Mouse (Mus musculus) forebrain, embryonic 15.5 days (tissue): ENCODE measurements around the gene Mtfr2. TPM values are rescaled to one million over a fixed set of nuclear protein-coding genes. Genes with fewer than 3 reads are reported as not detected.
A peak's percentile ranks its signal among the peaks of the same experiment; 100 is the strongest.

Source experiments
- ATAC-seq: fragments of 200-750 bp; cut with Nextera tagmentation; replicated peaks from 2 replicates; pipeline ENCODE4 v1.8.0; 2017; ENCODE audit warnings: mild to moderate bottlenecking, moderate TSS enrichment, moderate library complexity
- H3K27ac ChIP-seq: fragments of 300-500 bp; sonication (generic); replicated peaks from 2 replicates; pipeline ENCODE4 v1.5.1; 2015; ENCODE audit warnings: mild to moderate bottlenecking, inconsistent platforms
- H3K27me3 ChIP-seq: fragments of 300-500 bp; sonication (generic); 2 replicates; pipeline ENCODE4 v1.6.1; 2015; ENCODE audit warnings: inconsistent platforms
- H3K36me3 ChIP-seq: fragments of 300-500 bp; sonication (generic); 2 replicates; pipeline ENCODE4 v1.6.1; 2015; ENCODE audit warnings: mild to moderate bottlenecking, inconsistent platforms
- H3K4me1 ChIP-seq: fragments of 300-500 bp; sonication (generic); 2 replicates; pipeline ENCODE4 v1.6.1; 2015; ENCODE audit warnings: inconsistent platforms
- H3K4me2 ChIP-seq: fragments of 300-500 bp; sonication (generic); replicated peaks from 2 replicates; pipeline ENCODE4 v1.6.1; 2015; ENCODE audit warnings: mild to moderate bottlenecking, inconsistent platforms
- H3K4me3 ChIP-seq: fragments of 300-500 bp; sonication (generic); 2 replicates; pipeline ENCODE4 v1.5.1; 2015; ENCODE audit warnings: mild to moderate bottlenecking, inconsistent platforms
- H3K9ac ChIP-seq: fragments of 300-500 bp; sonication (generic); replicated peaks from 2 replicates; pipeline ENCODE4 v1.6.1; 2015; ENCODE audit warnings: mild to moderate bottlenecking, inconsistent platforms
- H3K9me3 ChIP-seq: fragments of 300-500 bp; sonication (generic); 2 replicates; pipeline ENCODE4 v1.6.1; 2016; ENCODE audit warnings: inconsistent platforms
- WGBS: fragments of 180-500 bp; shearing (Covaris S2); methylation state at CpG from one replicate; pipeline ENCODE4 v1.1.7; 2015; ENCODE audit warnings: mixed read lengths; 5-methylcytosine and 5-hydroxymethylcytosine counted together
- polyA plus RNA-seq: library from polyadenylated mRNA; unstranded; fragments of >200 nt; fragmentation: Nextera tagmentation; extraction: Ambion mirVana; gene quantifications from 2 replicates; pipeline ENCODE4 v1.2.1, GENCODE M21; 2015

Mtfr2 gene
- polyA plus RNA-seq, result 1.2 and 1.3 TPM in 2 replicates

DNA sequence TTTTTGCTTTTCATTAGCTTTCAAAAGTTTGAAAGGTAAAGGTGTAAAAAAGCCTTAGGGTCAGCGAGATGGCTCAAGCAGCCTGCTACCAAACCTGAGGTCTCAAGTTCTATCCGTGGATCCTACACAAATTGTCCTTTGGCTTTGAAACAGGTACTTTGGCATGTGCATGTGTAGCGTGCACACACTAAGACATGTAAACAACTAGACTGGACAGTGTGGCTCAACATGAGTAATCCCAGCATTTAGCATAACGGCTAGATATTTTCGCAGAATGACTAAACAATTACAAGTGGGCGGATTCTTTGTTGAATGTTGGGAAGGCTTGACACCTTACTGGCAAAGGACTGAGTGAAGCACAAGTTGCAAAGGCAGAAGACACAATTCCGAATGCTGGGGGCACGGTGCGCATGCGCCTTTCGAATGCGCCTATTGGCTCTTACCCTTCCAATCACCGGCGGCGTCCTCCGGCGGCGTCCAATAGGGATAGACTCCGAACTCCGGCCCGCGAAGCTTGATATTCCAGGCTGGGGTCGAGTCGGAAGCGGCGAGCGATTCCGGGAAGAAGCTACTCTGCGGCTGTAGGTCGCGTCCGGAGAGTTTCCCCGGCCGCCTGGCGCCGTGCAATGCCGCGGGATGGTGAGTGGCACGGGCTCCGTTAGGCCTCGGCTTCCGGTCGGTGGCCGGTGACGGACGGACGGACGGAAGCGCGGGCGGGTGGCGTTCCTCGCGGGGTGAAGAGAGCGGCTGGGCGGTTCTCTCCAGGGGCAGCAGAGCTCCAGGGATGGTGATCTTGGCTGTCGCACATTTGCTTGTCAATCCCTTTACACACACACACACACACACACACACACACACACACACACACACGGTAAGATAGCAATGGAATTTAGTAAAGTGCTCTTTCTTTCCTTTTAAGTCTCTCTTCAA is at the start of gene Mtfr2:
Gene Mtfr2, plus strand, starts transcription at position 486 of the 930 bp plus-strand sequence.
- Histone ChIP-seq H3K36me3 (peaks cover 31% of the 10 kb centered on the region), H3K9me3 (no peaks in the 10 kb centered on the region), H3K4me3 (peak within 1 kb of the TSS; percentile 56), H3K9ac (peak within 1 kb of the TSS; percentile 44), H3K4me2 (peak within 1 kb of the TSS; percentile 96), H3K4me1 (peaks cover 15% of the 10 kb centered on the region), H3K27ac (no peak within 1 kb of the TSS), H3K27me3 (no peaks in the 10 kb centered on the region)
- 1% methylated on average over 58 of the region's 58 CpGs for WGBS
- peak; percentile 96 for ATAC-seq

DNA sequence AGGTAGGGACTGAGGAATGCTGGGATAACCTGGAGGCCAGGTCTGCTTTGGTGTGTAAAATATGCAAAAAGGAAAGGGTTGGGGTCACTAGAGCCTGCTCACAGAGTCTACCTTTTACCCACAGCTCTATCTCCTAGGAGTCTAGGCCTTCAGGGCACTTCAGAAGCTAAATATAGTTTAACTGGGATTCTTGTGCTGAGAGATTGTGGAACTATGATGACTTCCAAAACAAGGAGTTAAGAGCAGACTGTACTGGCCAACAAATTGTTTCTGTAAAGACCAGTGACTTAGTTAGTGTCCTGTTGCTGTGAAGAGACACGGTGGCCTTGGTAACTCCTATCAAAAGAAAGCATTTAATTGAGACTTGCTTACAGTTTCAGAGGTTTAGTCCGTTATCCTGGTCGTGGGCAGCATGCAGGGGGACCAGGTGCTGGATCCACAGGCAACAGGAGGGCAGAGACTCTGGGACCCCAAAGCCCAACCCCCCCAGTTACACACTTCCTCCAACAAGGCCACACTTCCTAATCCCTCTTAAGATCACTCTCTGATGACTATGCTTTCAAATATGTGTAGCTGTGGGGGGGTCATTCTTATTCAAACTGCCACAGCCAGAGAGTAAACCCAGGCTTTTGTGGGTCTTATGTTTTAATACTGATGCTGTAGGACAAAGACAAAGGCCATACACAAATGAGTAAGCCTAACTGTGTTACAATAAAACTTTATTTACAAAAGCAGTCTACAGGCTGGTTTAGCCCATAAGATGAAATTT is 49.2 kb upstream of the Mtfr2 start:
- Histone ChIP-seq H3K36me3 (no peaks in the 10 kb centered on the region), H3K9me3 (no peaks in the 10 kb centered on the region), H3K4me2 (no peak overlapping the region), H3K9ac (no peak overlapping the region), H3K27me3 (no peaks in the 10 kb centered on the region), H3K27ac (no peak overlapping the region), H3K4me3 (no peak overlapping the region), H3K4me1 (no peaks in the 10 kb centered on the region)
- ATAC-seq, result no peak
- WGBS, result 29% methylated on average over 3 of the region's 3 CpGs

DNA sequence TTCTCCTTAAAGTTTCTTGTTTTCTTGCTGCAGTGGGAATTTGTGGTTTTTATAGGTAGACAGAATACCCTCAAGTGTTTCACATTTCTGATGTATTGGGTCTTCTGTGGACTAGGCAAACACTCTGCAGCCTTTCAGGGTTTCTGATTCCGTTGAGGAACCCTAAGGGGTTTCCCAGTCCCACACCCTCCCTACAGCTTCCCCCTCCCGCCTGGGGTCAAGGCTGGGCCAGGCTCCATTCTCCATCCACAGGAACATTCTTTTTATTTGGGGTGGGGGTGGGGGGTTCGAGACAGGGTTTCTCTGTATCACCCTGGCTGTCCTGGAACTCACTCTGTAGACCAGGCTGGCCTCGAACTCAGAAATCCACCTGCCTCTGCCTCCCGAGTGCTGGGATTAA is 48.5 kb upstream of the Mtfr2 start:
- no peak for ATAC-seq
- Histone ChIP-seq H3K9ac (no peak overlapping the region), H3K36me3 (no peaks in the 10 kb centered on the region), H3K4me1 (no peaks in the 10 kb centered on the region), H3K4me2 (no peak overlapping the region), H3K9me3 (no peaks in the 10 kb centered on the region), H3K27me3 (no peaks in the 10 kb centered on the region), H3K27ac (no peak overlapping the region), H3K4me3 (no peak overlapping the region)
- 82% methylated on average over 5 of the region's 5 CpGs for WGBS

DNA sequence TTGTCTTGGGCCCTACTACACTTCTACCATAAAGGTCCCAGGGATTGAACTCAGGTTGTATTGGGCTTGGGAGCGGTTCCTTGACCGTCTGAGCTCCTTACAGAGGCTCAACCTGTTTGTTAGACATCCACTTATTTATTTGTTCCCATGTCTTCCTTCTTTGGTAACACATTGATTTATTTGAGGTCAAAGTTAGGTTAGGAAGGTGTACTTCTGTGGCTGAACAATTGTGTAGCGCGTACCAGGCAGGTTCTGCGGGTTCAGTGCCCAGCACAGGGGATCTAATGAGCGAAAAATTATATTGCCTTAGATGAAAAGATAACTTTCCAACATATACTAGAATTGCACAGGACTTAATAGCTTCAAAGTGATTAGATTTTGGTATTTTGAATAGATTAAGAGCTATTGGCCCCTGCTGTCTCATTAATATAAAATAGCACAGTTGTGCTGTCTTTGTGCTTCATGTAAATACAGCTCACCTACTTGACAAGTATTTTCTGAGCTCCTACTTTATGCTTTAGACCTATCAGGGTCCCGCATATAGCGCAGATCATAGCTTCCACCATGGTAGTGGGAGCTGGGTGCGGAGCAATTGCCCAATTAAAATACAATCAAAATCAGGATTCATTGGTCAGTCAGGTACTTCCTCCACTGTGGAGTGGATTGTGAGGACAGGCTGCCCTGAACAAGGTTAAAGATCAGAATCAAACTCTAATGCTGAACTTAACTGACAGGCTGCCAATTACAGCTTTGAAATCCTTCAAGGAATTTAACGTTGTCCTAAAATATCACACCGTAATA is 36.4 kb upstream of the Mtfr2 start:
- no peak for ATAC-seq
- Histone ChIP-seq H3K9ac (peak overlapping the region; percentile 98), H3K27me3 (no peaks in the 10 kb centered on the region), H3K36me3 (no peaks in the 10 kb centered on the region), H3K27ac (peak overlapping the region; percentile 100), H3K4me1 (peaks cover 21% of the 10 kb centered on the region), H3K9me3 (no peaks in the 10 kb centered on the region), H3K4me3 (peak overlapping the region; percentile 76), H3K4me2 (peak overlapping the region; percentile 64)
- 47% methylated on average over 11 of the region's 11 CpGs for WGBS

DNA sequence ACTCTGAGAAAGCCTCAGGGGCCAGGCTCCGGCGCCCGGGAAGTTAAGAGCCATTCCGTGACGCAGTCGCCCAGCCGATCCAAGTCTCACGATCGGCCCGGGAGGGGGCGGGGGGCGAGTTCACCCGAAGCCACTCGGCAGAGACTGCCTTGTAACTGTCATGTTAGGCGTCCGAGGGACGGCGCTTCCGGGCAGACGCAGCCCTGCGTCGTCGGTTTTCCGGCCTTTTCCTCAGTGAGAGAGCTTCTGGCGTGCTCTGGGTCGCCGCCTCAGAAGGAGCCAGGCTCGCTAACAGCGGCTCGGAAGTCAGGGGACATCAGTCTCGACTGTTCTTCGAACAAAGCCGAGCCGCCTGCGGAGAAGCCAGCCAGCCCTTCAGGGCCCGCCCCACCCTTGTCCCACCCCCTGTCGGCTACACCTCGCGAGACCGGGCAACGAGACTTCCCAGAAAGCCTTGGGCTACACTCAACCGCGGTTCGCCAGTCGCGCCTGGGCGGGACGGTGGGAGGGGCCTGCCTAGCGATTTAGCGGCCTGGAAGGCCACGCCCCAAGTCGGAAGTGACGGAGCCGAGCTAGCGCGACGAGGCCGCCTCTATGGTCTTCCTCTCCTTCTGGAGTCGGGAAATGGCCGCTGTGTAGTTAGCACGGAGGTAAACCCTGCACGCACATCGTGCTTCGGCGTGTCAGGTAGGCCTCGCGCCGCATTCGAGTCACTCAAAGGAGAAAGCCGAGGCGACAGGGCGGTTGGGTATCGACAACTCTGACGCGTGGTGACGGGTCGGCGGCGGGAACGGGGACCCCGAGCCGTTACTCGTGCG is 35.4 kb upstream of the Mtfr2 start, which contains the start of gene Bclaf1:
Gene Bclaf1, plus strand, starts transcription at position 552 of the 818 bp plus-strand sequence.
- peak within 1 kb of the TSS; percentile 64 for H3K4me2 ChIP-seq
- peaks cover 21% of the 10 kb centered on the region for H3K4me1 ChIP-seq
- peak within 1 kb of the TSS; percentile 76 for H3K4me3 ChIP-seq
- no peaks in the 10 kb centered on the region for H3K9me3 ChIP-seq
- H3K27me3 ChIP-seq, result no peaks in the 10 kb centered on the region
- H3K27ac ChIP-seq, result peak within 1 kb of the TSS; percentile 100
- no peaks in the 10 kb centered on the region for H3K36me3 ChIP-seq
- under 1% methylated on average over 84 of the region's 84 CpGs for WGBS
- peak; percentile 99 for ATAC-seq
- peak within 1 kb of the TSS; percentile 98 for H3K9ac ChIP-seq

- peak; percentile 77 for ATAC-seq
- H3K4me3 ChIP-seq, result peak overlapping the region; percentile 76
- WGBS, result under 1% methylated on average over 50 of the region's 54 CpGs
- H3K27me3 ChIP-seq, result no peaks in the 10 kb centered on the region
- H3K9me3 ChIP-seq, result no peaks in the 10 kb centered on the region
- H3K36me3 ChIP-seq, result no peaks in the 10 kb centered on the region
- H3K9ac ChIP-seq, result peak overlapping the region; percentile 98
- H3K4me2 ChIP-seq, result peak overlapping the region; percentile 49
- peaks cover 26% of the 10 kb centered on the region for H3K4me1 ChIP-seq
- H3K27ac ChIP-seq, result peak overlapping the region; percentile 100
Measured at GRCm38 (mm10) chr10:20312736-20313301, 34.8 kb upstream of the Mtfr2 start.

- no peaks in the 10 kb centered on the region for H3K9me3 ChIP-seq
- peaks cover 26% of the 10 kb centered on the region for H3K4me1 ChIP-seq
- ATAC-seq, result no peak
- no peaks in the 10 kb centered on the region for H3K27me3 ChIP-seq
- H3K9ac ChIP-seq, result peak overlapping the region; percentile 98
- 52% methylated on average over 13 of the region's 13 CpGs for WGBS
- peak overlapping the region; percentile 49 for H3K4me2 ChIP-seq
- peak overlapping the region; percentile 100 for H3K27ac ChIP-seq
- H3K36me3 ChIP-seq, result peaks cover 2% of the 10 kb centered on the region; the same call in 1 of the 2 replicates
- peak overlapping the region; percentile 76 for H3K4me3 ChIP-seq
Measured at GRCm38 (mm10) chr10:20313447-20313846, 34.1 kb upstream of the Mtfr2 start.

DNA sequence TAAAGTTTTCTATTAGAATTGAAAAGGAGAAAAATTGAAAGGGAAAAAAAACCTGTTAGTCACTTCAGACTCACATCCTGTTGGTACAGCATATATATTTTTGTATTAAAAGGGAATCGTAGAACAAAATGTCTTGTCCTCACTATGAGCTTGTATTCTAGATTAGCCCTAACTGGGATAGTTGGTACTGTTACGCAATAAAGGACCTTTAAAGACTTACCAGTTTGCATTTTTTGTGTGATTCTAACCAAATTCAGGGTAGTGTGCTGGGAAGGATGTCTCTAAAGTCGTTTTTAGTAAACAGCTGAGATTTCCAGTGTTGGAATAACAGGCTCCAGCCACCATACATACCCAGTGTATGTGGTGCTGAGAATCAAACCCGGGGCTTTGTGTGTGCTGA is 33.6 kb upstream of the Mtfr2 start:
- Histone ChIP-seq H3K27me3 (no peaks in the 10 kb centered on the region), H3K27ac (no peak overlapping the region), H3K9me3 (no peaks in the 10 kb centered on the region), H3K9ac (no peak overlapping the region), H3K4me1 (peaks cover 26% of the 10 kb centered on the region), H3K4me2 (peak overlapping the region; percentile 49), H3K4me3 (peak overlapping the region; percentile 4; the same call in 1 of the 2 replicates), H3K36me3 (peaks cover 5% of the 10 kb centered on the region; the same call in 1 of the 2 replicates)
- ATAC-seq, result no peak
- 91% methylated on average over 4 of the region's 4 CpGs for WGBS

DNA sequence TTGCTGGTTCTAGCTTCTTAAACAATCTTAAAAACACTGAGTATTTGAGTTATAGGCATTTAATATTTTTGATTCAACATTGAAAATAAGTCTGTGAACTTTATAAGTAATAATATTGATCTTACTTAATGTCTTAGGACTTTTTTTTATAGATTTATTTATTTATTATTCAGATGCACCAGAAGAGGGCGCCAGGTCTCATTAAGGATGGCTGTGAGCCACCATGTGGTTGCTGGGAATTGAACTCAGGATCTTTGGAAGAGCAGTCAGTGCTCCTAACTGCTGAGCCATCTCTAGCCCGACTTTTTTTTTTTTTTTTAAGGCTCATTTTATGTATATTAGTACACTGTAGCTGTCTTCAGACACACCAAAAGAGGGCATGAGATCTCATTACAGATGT is 32.8 kb upstream of the Mtfr2 start:
- 61% methylated on average over 2 of the region's 2 CpGs for WGBS
- Histone ChIP-seq H3K9ac (no peak overlapping the region), H3K27me3 (no peaks in the 10 kb centered on the region), H3K4me3 (no peak overlapping the region), H3K9me3 (no peaks in the 10 kb centered on the region), H3K4me2 (no peak overlapping the region), H3K4me1 (peaks cover 26% of the 10 kb centered on the region), H3K27ac (no peak overlapping the region), H3K36me3 (peaks cover 12% of the 10 kb centered on the region)
- ATAC-seq, result no peak

DNA sequence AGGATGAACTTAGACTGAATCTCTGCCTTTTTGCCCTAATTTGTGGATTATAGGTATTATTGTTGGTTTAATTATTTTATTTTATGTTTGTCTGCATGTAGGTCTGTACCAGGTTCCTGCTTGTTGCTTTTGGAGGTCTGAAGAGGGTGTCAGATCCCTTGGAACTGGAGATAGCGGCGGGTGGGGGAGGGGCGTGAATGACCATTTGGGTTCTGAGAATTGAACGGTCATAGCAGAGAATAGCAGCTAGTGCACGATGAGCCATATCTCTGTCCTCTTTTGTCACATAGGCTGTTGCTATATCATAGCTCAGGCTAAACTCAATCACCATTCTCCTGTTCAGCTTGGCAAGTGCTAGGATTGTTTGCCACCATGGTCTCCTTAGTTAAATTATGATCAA is 30.1 kb upstream of the Mtfr2 start:
- Histone ChIP-seq H3K9me3 (no peaks in the 10 kb centered on the region), H3K36me3 (peaks cover 22% of the 10 kb centered on the region), H3K27me3 (no peaks in the 10 kb centered on the region), H3K9ac (no peak overlapping the region), H3K4me1 (peaks cover 17% of the 10 kb centered on the region), H3K4me2 (no peak overlapping the region), H3K27ac (no peak overlapping the region), H3K4me3 (no peak overlapping the region)
- 95% methylated on average over 5 of the region's 5 CpGs for WGBS
- no peak for ATAC-seq

- no peak for ATAC-seq
- H3K4me1 ChIP-seq, result no peaks in the 10 kb centered on the region
- H3K4me2 ChIP-seq, result no peak overlapping the region
- H3K36me3 ChIP-seq, result peaks cover 73% of the 10 kb centered on the region
- H3K27me3 ChIP-seq, result no peaks in the 10 kb centered on the region
- H3K9me3 ChIP-seq, result no peaks in the 10 kb centered on the region
- H3K27ac ChIP-seq, result no peak overlapping the region
- no peak overlapping the region for H3K4me3 ChIP-seq
- no peak overlapping the region for H3K9ac ChIP-seq
Measured at GRCm38 (mm10) chr10:20326226-20326625, 21.3 kb upstream of the Mtfr2 start.
